Comparison of ENCODE assay signal across 15 mouse cellular contexts in genomic region chr13:56334802-56335690, GRCm38 (mm10). TPM values are rescaled to one million over a fixed set of nuclear protein-coding genes. Genes with fewer than 3 reads are reported as not detected.
DNase-seq lines count a peak whose midpoint lies in the region; ATAC-seq and TF ChIP-seq lines count a peak whose summit lies in the region.
"Had no signal": no experiment of that assay in that cellular context is flagged by ENCODE, and none has a peak within 500 bp of the region (broad histone marks: within the 10 kb centered on the region; RNA-seq: fewer than 3 reads in every experiment).

No protein-coding gene starts in this region.

- no peak overlapping the region for H3K4me2 ChIP-seq in lung, embryonic 14.5 days
- H3K4me2 ChIP-seq: forebrain, embryonic 12.5 days; heart, embryonic 15.5 days had no signal

- no peaks in the 10 kb centered on the region for H3K36me3 ChIP-seq in lung, embryonic 14.5 days (ENCODE audit: insufficient read depth)
- H3K36me3 ChIP-seq in embryonic facial prominence, embryonic 10.5 days (replicated peaks): no peaks in the 10 kb centered on the region
- H3K36me3 ChIP-seq: forebrain, embryonic 12.5 days; heart, embryonic 15.5 days had no signal

- TF ChIP-seq CTCF in lung, embryonic 14.5 days (IDR thresholded peaks at IDR 0.05; ENCODE audit: low read depth): 0 out of 2 replicates have a peak, but pooled peaks have one; percentile 10
- no peak for TF ChIP-seq CTCF in lung, adult 2 months (IDR thresholded peaks at IDR 0.05; ENCODE audit: insufficient read depth, low read length)
- TF ChIP-seq CTCF in left cerebral cortex, adult 2 months (IDR thresholded peaks at IDR 0.05): no peak; the same call in 1 of the 2 replicates

- H3K4me3 ChIP-seq in lung, embryonic 14.5 days (ENCODE audit: low read depth, low read length): no peak overlapping the region
- H3K4me3 ChIP-seq in lung, adult 2 months (replicated peaks; ENCODE audit: extremely low read depth, low read depth, low read length): no peak overlapping the region
- no peak overlapping the region for H3K4me3 ChIP-seq in embryonic facial prominence, embryonic 10.5 days
- H3K4me3 ChIP-seq in left cerebral cortex, adult 2 months: no peak overlapping the region
- H3K4me3 ChIP-seq: forebrain, embryonic 12.5 days; heart, embryonic 15.5 days; megakaryocyte, embryonic 14.5 days had no signal

- no peak for TF ChIP-seq POLR2A in lung, adult 2 months (IDR thresholded peaks at IDR 0.05; ENCODE audit: borderline replicate concordance, extremely low read depth, low read depth, low read length)

- no peak for DNase-seq in lung, embryonic 14.5 days
- DNase-seq in lung, adult 2 months: no peak
- peak; percentile 56 for DNase-seq in Muller cell, postnatal 12 days (ENCODE audit: inconsistent ontology term)
- DNase-seq in embryonic facial prominence, embryonic 10.5 days (ENCODE audit: low spot score): no peak
- DNase-seq in left cerebral cortex, adult 2 months (ENCODE audit: extremely low spot score in 1 of 2, low spot score in 2 of 2): no peak
- DNase-seq in left cerebral cortex, postnatal 36 days (ENCODE audit: low spot score in 2 of 2): no peak
- DNase-seq: cerebellum, adult 18-20 months; kidney, adult 18-20 months; kidney, postnatal 36 days; lung, adult 18-20 months; thymus, postnatal 14 days had no signal

- WGBS in lung, embryonic 14.5 days: 65% methylated on average over 10 of the region's 10 CpGs
- WGBS in lung, adult 2 months: 65% methylated on average over 10 of the region's 10 CpGs
- WGBS in embryonic facial prominence, embryonic 10.5 days: 47% methylated on average over 10 of the region's 10 CpGs

- H3K4me1 ChIP-seq in lung, embryonic 14.5 days (ENCODE audit: insufficient read depth): no peaks in the 10 kb centered on the region
- no peaks in the 10 kb centered on the region for H3K4me1 ChIP-seq in lung, adult 2 months (ENCODE audit: control insufficient read depth, insufficient read depth, low read length)
- H3K4me1 ChIP-seq in embryonic facial prominence, embryonic 10.5 days: peaks cover 27% of the 10 kb centered on the region

- no peak overlapping the region for H3K27ac ChIP-seq in lung, embryonic 14.5 days (ENCODE audit: low read depth)
- peak overlapping the region; percentile 55 for H3K27ac ChIP-seq in embryonic facial prominence, embryonic 10.5 days (replicated peaks)
- H3K27ac ChIP-seq in left cerebral cortex, adult 2 months: no peak overlapping the region
- H3K27ac ChIP-seq: forebrain, embryonic 12.5 days; heart, embryonic 15.5 days had no signal

- no peak for ATAC-seq in lung, embryonic 14.5 days (ENCODE audit: insufficient read depth)
- peak; percentile 52 for ATAC-seq in monocyte, adult 5-6 weeks (replicated peaks; ENCODE audit: insufficient number of reproducible peaks, low FRiP score, low TSS enrichment, poor library complexity, severe bottlenecking)

- intact Hi-C loops in left cerebral cortex, adult 2 months (cut with DNase I): no loop called here
- intact Hi-C loops in left cerebral cortex, postnatal 36 days (cut with DNase I): no loop called here

- no peaks in the 10 kb centered on the region for H3K27me3 ChIP-seq in lung, embryonic 14.5 days (ENCODE audit: insufficient read depth, low read length)
- peaks cover 10% of the 10 kb centered on the region; the same call in 1 of the 2 replicates for H3K27me3 ChIP-seq in embryonic facial prominence, embryonic 10.5 days (replicated peaks; ENCODE audit: low read depth, poor library complexity, severe bottlenecking)

- no peaks in the 10 kb centered on the region for H3K9me3 ChIP-seq in lung, embryonic 14.5 days (ENCODE audit: low read depth, low read length)
- no peaks in the 10 kb centered on the region for H3K9me3 ChIP-seq in embryonic facial prominence, embryonic 10.5 days
- H3K9me3 ChIP-seq: forebrain, embryonic 12.5 days; heart, embryonic 15.5 days; megakaryocyte, embryonic 14.5 days had no signal

- no peak overlapping the region for H3K9ac ChIP-seq in lung, embryonic 14.5 days
- H3K9ac ChIP-seq: forebrain, embryonic 12.5 days; heart, embryonic 15.5 days had no signal

RNA-seq across cellular contexts. Expression of gene Cxcl14, which starts 38.7 kb away (rescaled TPM):
- 9.0 and 9.8 TPM in 2 replicates for polyA plus RNA-seq in lung, embryonic 14.5 days (2014; fragmentation: Nextera tagmentation; extraction: Ambion mirVana)
- polyA plus RNA-seq in lung, adult 2 months (2012; rRNA removed): 285 and 286 TPM in 2 replicates
- polyA plus RNA-seq in embryonic facial prominence, embryonic 10.5 days (2016; fragmentation: Nextera tagmentation; extraction: Ambion mirVana): 23.8 and 40.2 TPM in 2 replicates
- not detected in 3 replicates for total RNA-seq in monocyte, adult 5-6 weeks (2017)
- 100 to 1,000 TPM; 135 to 143 TPM for total RNA-seq in left cerebral cortex, adult 2 months (2021)
- total RNA-seq in left cerebral cortex, postnatal 36 days (2021): 100 to 1,000 TPM; 134 to 153 TPM

Comparison
In these comparisons a context has a peak if more than half of its experiments do, and no peak if none do; other contexts are left out.
1. RNA of gene Cxcl14, which starts 38.7 kb away (total RNA-seq): 134 to 153 TPM in left cerebral cortex, postnatal 36 days and 135 to 143 TPM in left cerebral cortex, adult 2 months; not detected in monocyte, adult 5-6 weeks; every median in the first group is over 100 times any median in the second.